Mouse (Mus musculus): ENCODE results near the gene Lrrtm3.

The Lrrtm3 gene

GRCm38 (mm10) chr10:64089680-64090460 lies at the start of gene Lrrtm3:
Gene Lrrtm3 (minus strand): TSS chr10:64090277.
- DNase-seq (ENCODE audit: low read depth, low spot score): peak; percentile 87

DNA sequence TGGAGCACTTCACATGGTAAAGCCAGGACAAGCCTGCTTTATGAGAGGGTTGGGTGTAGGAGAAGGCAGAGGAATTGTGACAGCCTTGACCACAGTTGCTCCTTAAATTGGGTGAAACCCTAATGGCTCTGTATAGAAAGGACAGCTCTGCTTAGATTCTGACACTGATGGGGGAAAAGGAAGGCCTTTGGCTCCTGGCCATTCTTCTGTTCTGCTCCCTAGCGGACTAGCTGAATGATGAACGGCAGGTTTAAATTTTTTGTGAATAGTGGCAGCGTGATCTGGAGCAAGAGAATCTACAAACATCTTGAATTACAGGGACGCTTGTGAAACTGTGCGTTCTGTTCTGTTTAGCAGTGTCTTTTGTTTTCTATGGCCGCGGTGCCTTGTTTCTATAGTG lies 45.4 kb upstream of the Lrrtm3 start:
- DNase-seq (ENCODE audit: low read depth, low spot score): no peak

- DNase-seq (ENCODE audit: low read depth, low spot score): no peak
Observed at GRCm38 (mm10) chr10:64133461-64133860, 43.4 kb upstream of the Lrrtm3 start.

DNA sequence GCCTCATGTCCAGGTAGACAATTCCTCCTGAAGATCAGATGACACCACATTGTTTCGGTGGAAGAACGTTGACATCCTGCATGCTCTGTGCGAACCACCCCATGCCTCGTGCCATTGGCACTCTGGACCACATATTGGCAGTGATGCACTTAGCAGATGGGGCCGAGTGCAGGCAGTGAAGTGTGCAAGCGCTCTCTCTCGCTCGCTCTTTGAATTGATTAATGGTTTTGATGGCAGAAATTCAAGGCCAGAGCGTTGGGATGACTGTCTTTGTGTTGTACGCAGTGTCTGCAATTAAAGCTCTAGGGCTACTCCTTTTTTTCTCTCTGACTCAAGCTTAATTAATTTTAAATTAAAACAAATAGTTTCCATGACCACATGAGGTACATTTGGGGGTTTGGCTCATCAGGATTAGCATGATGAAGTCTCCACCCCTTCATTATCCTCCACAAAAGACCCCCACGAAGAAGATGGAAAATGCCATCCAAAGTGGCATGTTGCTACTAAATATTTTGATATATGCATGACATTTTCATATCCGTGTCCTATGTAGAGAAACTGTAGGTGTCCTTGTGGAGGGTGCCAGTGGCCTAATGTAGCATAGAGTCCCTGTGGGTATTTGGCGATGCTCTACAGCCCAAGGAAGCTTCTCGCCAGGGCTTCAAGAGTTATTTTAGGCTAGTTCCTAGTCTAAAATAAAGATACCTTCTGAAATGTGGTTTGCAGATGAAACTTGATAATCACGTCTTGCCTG lies 40.5 kb upstream of the Lrrtm3 start:
- no peak for DNase-seq (ENCODE audit: low read depth, low spot score)

GRCm38 (mm10) chr10:64118833-64119232 lies 28.8 kb upstream of the Lrrtm3 start:
- no peak for DNase-seq (ENCODE audit: low read depth, low spot score)

DNA sequence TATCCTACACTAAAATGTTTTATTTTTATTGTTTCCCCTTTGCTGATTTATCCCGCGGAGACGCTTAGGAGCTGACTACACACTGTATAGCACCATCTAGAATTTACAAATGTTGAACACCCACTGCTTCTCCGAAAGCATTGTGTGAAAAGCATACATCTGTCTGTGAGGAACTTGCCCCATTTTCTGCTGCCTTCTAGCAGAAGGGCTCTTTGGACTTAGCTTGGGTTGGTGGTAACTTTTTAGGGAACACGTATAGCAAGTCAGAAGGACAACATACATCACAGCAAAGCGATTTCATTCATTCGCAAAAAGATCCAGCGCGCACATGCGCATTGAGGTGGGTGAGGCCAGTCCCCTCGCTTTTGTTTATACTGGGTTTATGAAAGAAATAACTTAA lies 25.2 kb upstream of the Lrrtm3 start:
- no peak for DNase-seq (ENCODE audit: low read depth, low spot score)

- DNase-seq (ENCODE audit: low read depth, low spot score): no peak
Observed at GRCm38 (mm10) chr10:64096532-64096931, 6.5 kb upstream of the Lrrtm3 start.

DNA sequence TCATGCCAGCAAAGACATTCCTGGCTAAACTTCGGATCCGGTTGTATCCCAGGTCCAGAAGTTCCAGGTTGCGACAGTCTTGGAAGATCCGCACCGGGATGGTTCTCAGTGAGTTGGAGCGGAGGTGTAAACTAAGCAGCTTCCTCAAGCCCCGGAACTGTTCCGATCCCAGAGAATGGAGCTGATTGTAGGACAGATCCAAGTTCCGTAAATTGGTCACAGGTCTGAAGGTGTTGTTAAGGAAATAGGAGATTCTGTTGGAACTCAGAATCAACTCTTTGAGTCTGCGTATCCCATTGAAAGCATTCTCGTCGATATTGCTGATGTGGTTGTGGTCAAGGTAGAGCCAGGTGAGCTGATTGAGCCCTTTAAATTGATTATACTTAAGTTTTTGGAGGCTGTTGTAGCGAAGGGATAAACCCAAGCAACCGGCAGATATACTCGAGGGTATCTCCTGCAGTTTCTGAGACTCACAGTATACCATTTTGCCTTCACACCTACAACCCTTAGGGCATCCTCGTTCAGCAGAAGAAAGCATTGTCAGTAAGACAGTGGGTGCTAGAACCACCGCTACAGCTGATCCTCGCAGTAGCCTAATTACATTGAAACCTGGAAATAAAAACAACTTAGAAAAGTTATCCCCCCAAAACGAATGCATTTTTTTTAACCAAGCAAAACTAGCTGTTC lies 1.2 kb downstream of the Lrrtm3 start:
- DNase-seq (ENCODE audit: low read depth, low spot score): no peak

DNA sequence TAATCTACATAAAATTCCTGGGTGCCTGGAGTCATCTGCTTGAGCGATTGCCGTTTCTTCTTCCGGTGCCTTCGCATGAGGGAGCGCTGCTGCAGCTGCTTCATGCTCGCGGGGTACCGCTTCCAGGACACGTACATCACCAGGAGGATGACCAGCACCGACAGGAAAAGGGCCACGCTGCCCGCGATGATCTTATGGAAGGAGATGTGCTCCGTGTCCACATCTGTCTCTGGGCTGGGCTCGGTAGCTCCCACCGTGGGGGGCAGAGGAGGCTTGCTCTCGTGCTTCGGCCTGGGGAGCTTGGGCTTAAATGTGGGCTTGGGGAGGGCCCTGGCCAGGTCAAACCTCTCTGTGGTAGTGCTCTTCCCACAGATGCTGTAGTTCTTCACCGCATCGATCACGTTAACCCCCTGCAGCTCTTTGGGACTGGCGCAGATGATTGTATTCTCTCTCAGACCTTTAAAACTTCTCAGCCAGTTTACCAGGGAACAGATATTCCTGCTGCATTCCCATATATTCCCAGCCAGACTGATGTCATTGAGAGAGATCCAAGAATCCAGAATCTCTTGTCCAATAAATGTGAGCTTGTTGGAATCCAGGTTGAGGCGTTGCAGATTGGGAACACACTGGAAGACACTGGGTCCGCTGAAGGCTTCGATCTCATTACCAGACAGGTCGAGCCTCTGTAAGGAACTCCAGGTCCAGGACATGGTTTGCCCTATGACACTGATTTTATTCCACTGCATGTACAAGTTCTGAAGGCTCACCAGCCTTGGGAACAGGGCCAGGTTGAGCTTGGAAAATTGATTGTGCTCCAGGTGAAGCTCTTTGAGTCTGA lies 1.9 kb downstream of the Lrrtm3 start:
- peak; percentile 60 for DNase-seq (ENCODE audit: low read depth, low spot score)

- no peak for DNase-seq (ENCODE audit: low read depth, low spot score)
Observed at GRCm38 (mm10) chr10:64087521-64087920, 2.6 kb downstream of the Lrrtm3 start.

DNA sequence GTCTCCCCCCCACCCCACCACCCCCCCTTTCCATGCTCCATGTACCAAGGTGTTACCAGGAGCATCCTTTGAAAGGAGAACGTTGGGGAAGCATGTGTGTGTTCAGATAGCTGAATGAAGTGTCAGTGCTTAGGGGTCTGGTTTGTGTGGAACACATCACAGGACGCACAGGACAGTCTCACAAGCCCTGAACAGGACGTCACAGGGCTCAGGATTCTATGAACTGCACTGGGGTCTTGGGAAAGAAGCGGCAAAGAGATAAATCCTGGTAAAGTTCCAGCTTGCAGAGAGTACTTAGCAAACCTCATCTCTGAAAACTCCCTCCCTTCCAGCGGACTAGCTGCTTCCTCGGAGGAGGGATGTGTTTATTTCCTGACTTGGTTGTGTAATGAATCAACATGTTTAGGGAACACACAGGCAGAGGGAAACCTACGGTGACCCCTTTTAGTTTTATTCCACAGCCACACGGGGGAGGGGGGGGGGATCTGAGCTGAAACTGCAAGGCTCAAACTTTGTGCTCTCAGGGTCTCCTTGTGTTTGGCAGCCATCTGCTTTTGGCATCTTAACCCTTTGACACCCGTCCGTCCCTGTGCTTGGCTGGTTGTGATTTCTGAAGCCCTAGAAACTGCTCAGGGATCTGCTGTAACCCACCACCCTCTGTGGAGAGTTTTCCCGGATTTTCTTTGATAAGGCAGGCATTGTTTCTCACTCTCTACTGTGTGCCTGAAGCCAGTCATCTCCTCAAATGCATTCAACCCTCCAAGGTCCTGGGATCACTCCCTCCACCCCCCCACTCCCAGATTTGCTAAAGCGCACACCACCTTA lies 3.3 kb downstream of the Lrrtm3 start:
- DNase-seq (ENCODE audit: low read depth, low spot score): peak; percentile 44

GRCm38 (mm10) chr10:64086183-64086566 lies 3.9 kb downstream of the Lrrtm3 start:
- no peak for DNase-seq (ENCODE audit: low read depth, low spot score)

DNA sequence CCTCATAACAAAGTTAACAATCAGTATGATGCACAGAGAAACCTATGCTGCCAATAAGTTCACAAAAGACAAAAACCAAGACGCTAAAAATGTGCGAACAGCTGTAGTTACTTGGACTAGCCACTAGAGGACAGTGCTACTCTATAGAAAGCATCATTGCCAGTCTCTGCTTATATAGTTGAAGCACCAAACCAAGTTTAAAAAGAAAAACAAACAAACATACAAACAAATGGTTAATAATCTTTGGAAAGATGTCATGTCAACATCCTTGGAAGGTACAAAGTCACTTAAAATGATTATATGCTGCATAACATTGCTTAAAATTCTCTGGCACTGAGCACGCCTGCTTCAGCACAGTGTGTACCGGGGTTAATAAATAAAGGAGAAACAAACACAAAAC lies 5.6 kb downstream of the Lrrtm3 start:
- DNase-seq (ENCODE audit: low read depth, low spot score): peak; percentile 47

GRCm38 (mm10) chr10:64083813-64084212 lies 6.3 kb downstream of the Lrrtm3 start:
- no peak for DNase-seq (ENCODE audit: low read depth, low spot score)

GRCm38 (mm10) chr10:64082345-64082744 lies 7.7 kb downstream of the Lrrtm3 start:
- no peak for DNase-seq (ENCODE audit: low read depth, low spot score)

- no peak for DNase-seq (ENCODE audit: low read depth, low spot score)
Observed at GRCm38 (mm10) chr10:64076410-64077052, 13.5 kb downstream of the Lrrtm3 start.

DNA sequence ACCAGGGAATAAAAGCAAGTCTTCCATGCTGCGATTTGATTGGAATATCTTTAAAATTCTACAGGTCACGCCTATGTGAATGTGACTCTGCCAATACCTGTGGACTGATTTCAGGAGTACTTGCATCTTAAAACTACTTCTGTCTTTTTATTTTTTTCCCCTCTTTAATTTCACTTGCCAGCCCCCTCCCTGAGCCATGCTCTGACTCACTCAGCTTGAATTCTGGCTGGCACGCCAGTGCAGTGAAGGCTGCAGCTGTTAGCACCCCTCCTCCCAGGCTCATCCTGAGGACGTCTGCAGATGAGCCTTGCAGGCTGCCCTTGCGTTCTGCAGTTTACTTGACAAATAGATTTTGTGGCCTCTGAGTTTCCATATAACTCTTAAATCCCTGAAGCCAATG lies 14.1 kb downstream of the Lrrtm3 start:
- no peak for DNase-seq (ENCODE audit: low read depth, low spot score)

- no peak for DNase-seq (ENCODE audit: low read depth, low spot score)
Observed at GRCm38 (mm10) chr10:64063704-64064103, 26.4 kb downstream of the Lrrtm3 start.

DNA sequence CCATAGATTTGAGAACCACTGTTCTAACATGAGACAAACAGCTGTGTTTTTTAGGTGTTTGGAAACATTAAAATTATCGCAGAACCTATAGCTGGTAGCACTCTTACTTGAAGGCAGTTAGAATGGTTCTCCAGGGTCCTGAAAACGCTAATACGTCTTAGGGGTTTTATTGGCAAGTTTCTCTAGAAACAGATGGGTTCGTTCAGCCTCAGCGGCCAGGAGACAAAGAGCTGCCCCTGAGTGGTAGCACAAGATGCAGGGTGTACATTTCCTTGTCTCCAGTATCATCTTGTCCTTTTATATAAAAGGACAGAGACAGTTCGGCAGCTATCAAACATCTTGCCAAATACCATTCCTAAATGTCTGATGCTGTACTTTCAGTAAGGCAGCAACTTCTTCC lies 40.1 kb downstream of the Lrrtm3 start:
- DNase-seq (ENCODE audit: low read depth, low spot score): no peak

DNA sequence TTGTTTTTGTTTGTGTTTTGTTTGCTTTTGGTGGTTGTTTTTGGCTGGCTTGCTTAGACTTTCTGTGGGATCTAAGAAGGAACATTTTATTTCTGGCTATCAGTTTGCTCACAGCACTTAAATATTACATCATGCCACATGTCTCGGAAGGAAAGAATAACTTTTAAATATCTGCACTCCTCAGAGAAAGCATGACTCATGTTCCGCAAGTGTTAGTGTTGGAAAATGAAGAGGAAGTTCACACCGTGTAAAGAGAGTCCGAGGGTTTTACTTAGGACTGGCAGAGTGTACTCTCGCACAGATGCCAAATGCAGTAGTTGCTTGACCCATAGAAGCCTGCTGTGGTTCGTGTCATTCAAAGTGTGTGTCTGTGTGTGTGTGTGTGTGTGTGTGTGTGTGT lies 40.9 kb downstream of the Lrrtm3 start:
- DNase-seq (ENCODE audit: low read depth, low spot score): no peak
